Mouse (Mus musculus) stomach, embryonic 16.5 days (tissue): ENCODE data around the gene Cks2. TPM values are rescaled to one million over a fixed set of nuclear protein-coding genes. Genes with fewer than 3 reads are reported as not detected.
A peak's percentile ranks its signal among the peaks of the same experiment; 100 is the strongest.

Experiments
- ATAC-seq: fragments of 200-750 bp; cut with Nextera tagmentation; 2 replicates; pipeline ENCODE4 v1.8.0; 2017; ENCODE audit warnings: moderate number of reproducible peaks, moderate TSS enrichment; ENCODE audit not compliant: insufficient read depth, low FRiP score
- H3K27ac ChIP-seq: fragments of 300-500 bp; sonication (generic); 2 replicates; pipeline ENCODE4 v1.5.1; 2014; ENCODE audit warnings: low read length
- H3K27me3 ChIP-seq: fragments of 300-500 bp; sonication (generic); 2 replicates; pipeline ENCODE4 v1.6.1; 2014; ENCODE audit warnings: low read length, control low read depth, mixed read lengths; ENCODE audit not compliant: control insufficient read depth, insufficient read depth
- H3K36me3 ChIP-seq: fragments of 300-500 bp; sonication (generic); 2 replicates; pipeline ENCODE4 v1.6.1; 2014; ENCODE audit warnings: low read length; ENCODE audit not compliant: control insufficient read depth, insufficient read depth
- H3K4me1 ChIP-seq: fragments of 300-500 bp; sonication (generic); 2 replicates; pipeline ENCODE4 v1.6.1; 2014; ENCODE audit warnings: low read length, control low read depth, mixed read lengths; ENCODE audit not compliant: control insufficient read depth, insufficient read depth
- H3K4me2 ChIP-seq: fragments of 300-500 bp; sonication (generic); 2 replicates; pipeline ENCODE4 v1.6.1; 2014; ENCODE audit warnings: low read depth, low read length, mixed read lengths
- H3K4me3 ChIP-seq: fragments of 300-500 bp; sonication (generic); replicated peaks from 2 replicates; pipeline ENCODE4 v1.5.1; 2014; ENCODE audit warnings: mild to moderate bottlenecking, low read length
- H3K9ac ChIP-seq: fragments of 300-500 bp; sonication (generic); 2 replicates; pipeline ENCODE4 v1.6.1; 2014; ENCODE audit warnings: low read length
- H3K9me3 ChIP-seq: fragments of 300-500 bp; sonication (generic); replicated peaks from 2 replicates; pipeline ENCODE4 v1.6.1; 2016; ENCODE audit warnings: low read length, control low read depth; ENCODE audit not compliant: control insufficient read depth
- WGBS: fragments of 180-500 bp; shearing (Covaris S2); extraction: QIAGEN DNeasy Blood & Tissue Kit; methylation state at CpG from one replicate; pipeline ENCODE4 v1.1.7; 2014; 5-methylcytosine and 5-hydroxymethylcytosine counted together
- polyA plus RNA-seq: library from polyadenylated mRNA; unstranded; fragments of >200 nt; fragmentation: Nextera tagmentation; extraction: Ambion mirVana; gene quantifications from 2 replicates; pipeline ENCODE4 v1.2.1, GENCODE M21; 2015

Cks2 gene
- polyA plus RNA-seq, 1 experiment from 2014 or later, result 274 TPM

- Histone ChIP-seq H3K9ac (no peak overlapping the region), H3K27me3 (no peaks in the 10 kb centered on the region), H3K4me1 (peaks cover 4% of the 10 kb centered on the region; the same call in 1 of the 2 replicates), H3K9me3 (no peaks in the 10 kb centered on the region), H3K27ac (no peak overlapping the region), H3K36me3 (no peaks in the 10 kb centered on the region), H3K4me3 (no peak overlapping the region), H3K4me2 (no peak overlapping the region)
- 46% methylated on average over 5 of the region's 5 CpGs for WGBS
- no peak for ATAC-seq
Observed at GRCm38 (mm10) chr13:51611500-51611899, 33.5 kb upstream of the Cks2 start.

DNA sequence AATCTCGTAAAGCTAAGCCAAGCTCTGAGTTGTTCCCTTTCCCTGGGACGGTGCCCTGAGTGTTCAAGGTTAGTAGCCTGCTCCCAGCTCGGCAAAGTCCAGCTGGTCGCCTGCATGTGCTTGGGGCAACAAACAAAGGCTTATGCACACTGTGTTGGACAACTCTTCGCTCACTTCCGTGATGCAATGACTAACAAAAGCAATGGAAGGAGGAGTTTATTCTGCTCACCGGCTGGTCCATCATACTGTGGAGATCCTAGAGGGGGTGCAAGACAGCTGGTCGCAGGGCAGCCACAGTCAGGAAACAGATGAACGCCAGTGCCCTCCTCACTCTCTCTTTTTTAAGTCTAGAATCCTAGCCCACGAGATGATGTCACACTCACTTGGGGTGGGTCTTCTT is 29.2 kb upstream of the Cks2 start:
- peaks cover 6% of the 10 kb centered on the region; the same call in 1 of the 2 replicates for H3K4me1 ChIP-seq
- ATAC-seq, result no peak
- no peak overlapping the region for H3K9ac ChIP-seq
- no peaks in the 10 kb centered on the region for H3K9me3 ChIP-seq
- 42% methylated on average over 10 of the region's 10 CpGs for WGBS
- H3K36me3 ChIP-seq, result no peaks in the 10 kb centered on the region
- no peak overlapping the region for H3K27ac ChIP-seq
- no peaks in the 10 kb centered on the region for H3K27me3 ChIP-seq
- H3K4me2 ChIP-seq, result no peak overlapping the region
- no peak overlapping the region for H3K4me3 ChIP-seq

- H3K4me1 ChIP-seq, result 0 out of 2 replicates have a peak, but pooled peaks cover 3% of the 10 kb centered on the region
- no peaks in the 10 kb centered on the region for H3K36me3 ChIP-seq
- H3K4me3 ChIP-seq, result no peak overlapping the region
- WGBS, result 20% methylated on average over 12 of the region's 12 CpGs
- H3K4me2 ChIP-seq, result no peak overlapping the region
- no peak overlapping the region for H3K9ac ChIP-seq
- H3K9me3 ChIP-seq, result no peaks in the 10 kb centered on the region
- no peaks in the 10 kb centered on the region for H3K27me3 ChIP-seq
- no peak for ATAC-seq
- no peak overlapping the region for H3K27ac ChIP-seq
Observed at GRCm38 (mm10) chr13:51616417-51617044, 28.5 kb upstream of the Cks2 start.

GRCm38 (mm10) chr13:51617306-51617705 is 27.7 kb upstream of the Cks2 start:
- no peak for ATAC-seq
- no peaks in the 10 kb centered on the region for H3K36me3 ChIP-seq
- WGBS, result 53% methylated on average over 1 of the region's 1 CpGs
- no peak overlapping the region for H3K4me3 ChIP-seq
- 0 out of 2 replicates have a peak, but pooled peaks cover 3% of the 10 kb centered on the region for H3K4me1 ChIP-seq
- H3K9ac ChIP-seq, result no peak overlapping the region
- H3K27me3 ChIP-seq, result no peaks in the 10 kb centered on the region
- no peak overlapping the region for H3K27ac ChIP-seq
- H3K9me3 ChIP-seq, result no peaks in the 10 kb centered on the region
- H3K4me2 ChIP-seq, result no peak overlapping the region

DNA sequence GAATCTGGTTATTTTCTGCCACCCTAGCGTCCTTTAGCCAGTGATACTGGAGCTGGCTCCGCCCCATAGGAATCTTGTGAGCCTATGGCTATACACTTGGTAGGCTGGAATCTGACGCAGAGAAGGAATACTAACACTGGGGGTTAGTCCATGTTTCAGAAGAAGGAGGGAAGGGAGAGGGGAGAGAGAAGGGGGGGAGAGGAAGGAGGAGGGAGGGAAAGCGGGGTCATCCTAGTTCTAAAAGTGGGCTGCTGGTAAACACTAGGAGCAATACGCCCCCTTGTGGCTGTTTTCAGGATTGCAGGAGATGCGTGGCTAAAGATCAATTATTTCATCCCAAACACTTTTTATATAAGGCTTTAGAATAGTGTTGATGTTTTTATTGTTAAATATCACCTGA is 27.2 kb upstream of the Cks2 start:
- Histone ChIP-seq H3K4me2 (no peak overlapping the region), H3K36me3 (no peaks in the 10 kb centered on the region), H3K9me3 (no peaks in the 10 kb centered on the region), H3K27ac (no peak overlapping the region), H3K4me1 (0 out of 2 replicates have a peak, but pooled peaks cover 3% of the 10 kb centered on the region), H3K9ac (no peak overlapping the region), H3K27me3 (no peaks in the 10 kb centered on the region), H3K4me3 (no peak overlapping the region)
- WGBS, result 20% methylated on average over 6 of the region's 6 CpGs
- 0 out of 2 replicates have a peak, but pooled peaks have one; percentile 37 for ATAC-seq

- Histone ChIP-seq H3K4me2 (no peak overlapping the region), H3K4me1 (0 out of 2 replicates have a peak, but pooled peaks cover 3% of the 10 kb centered on the region), H3K9ac (no peak overlapping the region), H3K27me3 (no peaks in the 10 kb centered on the region), H3K27ac (no peak overlapping the region), H3K9me3 (no peaks in the 10 kb centered on the region), H3K36me3 (no peaks in the 10 kb centered on the region), H3K4me3 (no peak overlapping the region)
- no peak for ATAC-seq
- 22% methylated on average over 9 of the region's 9 CpGs for WGBS
Observed at GRCm38 (mm10) chr13:51618602-51619001, 26.4 kb upstream of the Cks2 start.

DNA sequence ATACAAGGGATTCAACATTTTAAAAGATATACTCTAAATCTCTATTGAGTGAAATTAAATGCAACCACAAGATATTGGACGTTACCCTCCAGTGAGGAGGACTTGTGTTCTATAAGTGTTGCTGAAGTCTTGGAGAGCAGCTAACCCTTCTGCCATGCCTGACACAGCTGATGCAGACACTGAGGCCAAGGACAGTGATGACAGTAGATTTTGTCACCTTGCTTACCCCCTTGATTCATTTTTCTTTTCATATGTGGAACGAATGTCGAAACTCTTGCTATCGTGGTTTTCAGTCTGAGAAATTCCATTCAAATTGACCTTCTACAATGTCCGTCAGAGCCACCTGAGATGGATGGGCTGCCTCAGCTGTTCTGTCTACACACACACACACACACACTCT is 22.4 kb upstream of the Cks2 start:
- no peaks in the 10 kb centered on the region for H3K4me1 ChIP-seq
- H3K27me3 ChIP-seq, result no peaks in the 10 kb centered on the region
- H3K9ac ChIP-seq, result no peak overlapping the region
- no peak overlapping the region for H3K4me3 ChIP-seq
- no peaks in the 10 kb centered on the region for H3K36me3 ChIP-seq
- ATAC-seq, result no peak
- H3K4me2 ChIP-seq, result no peak overlapping the region
- WGBS, result 78% methylated on average over 5 of the region's 5 CpGs
- H3K9me3 ChIP-seq, result no peaks in the 10 kb centered on the region
- H3K27ac ChIP-seq, result no peak overlapping the region

DNA sequence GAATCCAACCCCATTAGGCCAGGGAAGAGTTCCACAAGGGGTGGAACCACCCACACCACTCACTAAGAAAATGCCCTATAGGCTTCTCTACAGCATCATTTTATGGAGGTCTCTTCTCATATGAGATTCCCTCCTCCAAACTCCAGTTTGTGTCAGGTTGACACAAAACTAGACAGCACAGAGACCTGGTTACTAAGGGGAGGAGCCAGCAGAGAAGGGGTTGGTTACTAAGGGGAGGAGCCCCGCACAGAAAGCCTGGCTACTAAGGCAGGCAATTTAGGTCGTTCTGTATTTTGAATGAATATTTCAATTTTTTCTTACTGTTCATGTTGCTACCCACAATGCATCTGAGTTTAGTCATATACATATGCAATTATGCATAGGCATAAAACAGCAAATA is 21.4 kb upstream of the Cks2 start:
- 85% methylated on average over 2 of the region's 2 CpGs for WGBS

DNA sequence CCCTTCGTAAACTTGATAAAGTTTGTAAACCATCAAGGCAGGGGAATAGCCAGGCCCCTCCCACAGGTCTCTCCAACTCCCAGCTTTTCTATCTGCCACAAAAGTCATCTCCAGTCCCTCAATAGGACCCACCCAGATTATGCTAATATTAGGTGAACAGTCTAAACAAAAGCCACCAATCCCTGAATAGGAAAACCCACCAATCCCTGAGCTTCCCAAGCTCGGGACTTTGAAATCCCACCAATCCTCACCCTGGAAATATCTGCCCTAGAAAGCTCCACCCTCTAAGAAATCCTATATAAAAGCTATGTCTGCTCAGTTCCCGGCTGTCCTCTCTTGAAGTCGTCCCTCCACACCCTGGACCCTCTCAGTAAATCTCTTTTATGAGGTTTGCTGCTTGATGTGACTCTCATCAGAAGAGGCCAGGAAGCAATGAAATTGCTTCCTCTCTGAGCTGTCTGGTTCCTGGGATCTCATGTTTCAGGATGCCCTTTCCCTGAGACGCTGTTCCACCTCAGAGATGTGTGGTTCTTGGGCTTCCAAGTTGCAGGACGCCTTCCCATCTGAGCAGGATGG is 16.7 kb upstream of the Cks2 start:
- no peak for ATAC-seq
- Histone ChIP-seq H3K27me3 (no peaks in the 10 kb centered on the region), H3K4me3 (no peak overlapping the region), H3K9me3 (no peaks in the 10 kb centered on the region), H3K36me3 (no peaks in the 10 kb centered on the region), H3K9ac (no peak overlapping the region), H3K27ac (no peak overlapping the region), H3K4me1 (no peaks in the 10 kb centered on the region), H3K4me2 (no peak overlapping the region)
- 76% methylated on average over 6 of the region's 6 CpGs for WGBS

More for the DNA sequence above, 21.4 kb upstream of the Cks2 start:
- Histone ChIP-seq H3K36me3 (no peaks in the 10 kb centered on the region), H3K4me1 (no peaks in the 10 kb centered on the region), H3K9ac (no peak overlapping the region), H3K27ac (no peak overlapping the region), H3K27me3 (no peaks in the 10 kb centered on the region), H3K9me3 (no peaks in the 10 kb centered on the region), H3K4me2 (no peak overlapping the region), H3K4me3 (no peak overlapping the region)
- ATAC-seq, result no peak
